Mouse (Mus musculus) brown adipose tissue, adult 24 weeks (tissue): Measurements from ENCODE around the gene Olfr620. TPM values are rescaled to one million over a fixed set of nuclear protein-coding genes. Genes with fewer than 3 reads are reported as not detected.

Experiments
- H3K27ac ChIP-seq: fragments of 200-500 bp; replicated peaks from 2 replicates; pipeline ENCODE4 v1.5.1; 2012; ENCODE audit warnings: low read depth, mild to moderate bottlenecking, low read length
- H3K4me1 ChIP-seq: fragments of 200-500 bp; 2 replicates; pipeline ENCODE4 v1.6.1; 2012; ENCODE audit warnings: low read length, mixed read lengths; ENCODE audit not compliant: control insufficient read depth, insufficient read depth, insufficient read length
- H3K4me3 ChIP-seq: fragments of 200-500 bp; 2 replicates; pipeline ENCODE4 v1.5.1; 2012; ENCODE audit warnings: low read depth, mild to moderate bottlenecking, low read length, moderate library complexity; ENCODE audit not compliant: insufficient read depth
- polyA plus RNA-seq: library from polyadenylated mRNA; stranded (reverse); fragments of >200 nt; gene quantifications from 2 replicates; pipeline ENCODE4 v1.2.4, GENCODE M21; 2012; ENCODE audit not compliant: missing spikeins, insufficient read depth, insufficient read length

Gene Olfr620
- polyA plus RNA-seq: not detected in 2 replicates

GRCm38 (mm10) chr7:103612434-103612833 is at the start of gene Olfr620:
Olfr620 (minus strand) TSS chr7:103612534.
- H3K4me1 ChIP-seq: no peaks in the 10 kb centered on the region
- H3K27ac ChIP-seq: no peak within 1 kb of the TSS
- H3K4me3 ChIP-seq: no peak within 1 kb of the TSS

GRCm38 (mm10) chr7:103644070-103644469 is 31.7 kb upstream of the Olfr620 start:
- H3K27ac ChIP-seq: no peak overlapping the region
- no peak overlapping the region for H3K4me3 ChIP-seq
- no peaks in the 10 kb centered on the region for H3K4me1 ChIP-seq

GRCm38 (mm10) chr7:103642602-103643001 is 30.3 kb upstream of the Olfr620 start, which contains the start of gene Olfr622:
Olfr622 (minus strand) TSS chr7:103642702.
- no peak within 1 kb of the TSS for H3K4me3 ChIP-seq
- no peaks in the 10 kb centered on the region for H3K4me1 ChIP-seq
- H3K27ac ChIP-seq: no peak within 1 kb of the TSS

GRCm38 (mm10) chr7:103636795-103637194 is 24.5 kb upstream of the Olfr620 start:
- no peaks in the 10 kb centered on the region for H3K4me1 ChIP-seq

GRCm38 (mm10) chr7:103607425-103607824 is 4.9 kb downstream of the Olfr620 start:
- Histone ChIP-seq H3K4me1 (no peaks in the 10 kb centered on the region), H3K27ac (no peak overlapping the region), H3K4me3 (no peak overlapping the region)

More at GRCm38 (mm10) chr7:103636795-103637194, 24.5 kb upstream of the Olfr620 start:
- Histone ChIP-seq H3K27ac (no peak overlapping the region), H3K4me3 (no peak overlapping the region)

GRCm38 (mm10) chr7:103600275-103600674 is 12.1 kb downstream of the Olfr620 start, which contains the start of gene Olfr619:
Olfr619 (plus strand) TSS chr7:103600575.
- Histone ChIP-seq H3K4me3 (no peak within 1 kb of the TSS), H3K4me1 (no peaks in the 10 kb centered on the region), H3K27ac (no peak within 1 kb of the TSS)

GRCm38 (mm10) chr7:103589803-103590202 is 22.5 kb downstream of the Olfr620 start, which contains the start of gene Olfr618:
Olfr618 (plus strand) TSS chr7:103590103.
- H3K27ac ChIP-seq: no peak within 1 kb of the TSS
- H3K4me3 ChIP-seq: no peak within 1 kb of the TSS
- no peaks in the 10 kb centered on the region for H3K4me1 ChIP-seq

- H3K4me3 ChIP-seq: no peak within 1 kb of the TSS
- no peak within 1 kb of the TSS for H3K27ac ChIP-seq
- H3K4me1 ChIP-seq: no peaks in the 10 kb centered on the region
Measured at GRCm38 (mm10) chr7:103572761-103573160, 39.6 kb downstream of the Olfr620 start, which contains the start of gene Olfr617. Olfr617 (plus strand) TSS chr7:103573061.

- Histone ChIP-seq H3K4me1 (no peaks in the 10 kb centered on the region), H3K4me3 (no peak within 1 kb of the TSS), H3K27ac (no peak within 1 kb of the TSS)
Measured at GRCm38 (mm10) chr7:103569043-103569442, 43.3 kb downstream of the Olfr620 start, which contains the start of gene Olfr616. Olfr616 (minus strand) TSS chr7:103569143.

GRCm38 (mm10) chr7:103555779-103556178 is 56.6 kb downstream of the Olfr620 start, which contains the start of gene Olfr615:
Olfr615 (plus strand) TSS chr7:103556079.
- no peak within 1 kb of the TSS for H3K27ac ChIP-seq
- H3K4me1 ChIP-seq: no peaks in the 10 kb centered on the region
- H3K4me3 ChIP-seq: no peak within 1 kb of the TSS

Other genes starting within 250 kb of the Olfr620 start
- gene Olfr601, start 249.9 kb downstream of the Olfr620 start, polyA plus RNA-seq: not detected in 2 replicates
- gene Olfr603, start 226.4 kb downstream of the Olfr620 start, polyA plus RNA-seq: not detected in 2 replicates
- not detected in 2 replicates for gene Usp17lc, start 197.5 kb downstream of the Olfr620 start, polyA plus RNA-seq
- gene Olfr605, start 167.1 kb downstream of the Olfr620 start, polyA plus RNA-seq: not detected in 2 replicates
- not detected in 2 replicates for gene Olfr606, start 163.5 kb downstream of the Olfr620 start, polyA plus RNA-seq
- not detected in 2 replicates for gene Olfr607, start 148.4 kb downstream of the Olfr620 start, polyA plus RNA-seq
- not detected in 2 replicates for gene Olfr608, start 142.7 kb downstream of the Olfr620 start, polyA plus RNA-seq
- gene Olfr609, start 114.5 kb downstream of the Olfr620 start, polyA plus RNA-seq: not detected in 2 replicates
- gene Olfr610, start 100.4 kb downstream of the Olfr620 start, polyA plus RNA-seq: not detected in 2 replicates
- gene Olfr611, start 91.7 kb downstream of the Olfr620 start, polyA plus RNA-seq: not detected in 2 replicates
- gene Olfr612, start 69.8 kb downstream of the Olfr620 start, polyA plus RNA-seq: not detected in 2 replicates
- gene Olfr613, start 64.5 kb downstream of the Olfr620 start, polyA plus RNA-seq: not detected in 2 replicates
- gene Olfr615, start 56.5 kb downstream of the Olfr620 start, polyA plus RNA-seq: not detected in 2 replicates
- not detected in 2 replicates for gene Olfr616, start 43.4 kb downstream of the Olfr620 start, polyA plus RNA-seq
- not detected in 2 replicates for gene Olfr617, start 39.5 kb downstream of the Olfr620 start, polyA plus RNA-seq
- not detected in 2 replicates for gene Olfr618, start 22.4 kb downstream of the Olfr620 start, polyA plus RNA-seq
- not detected in 2 replicates for gene Olfr619, start 12.0 kb downstream of the Olfr620 start, polyA plus RNA-seq
- not detected in 2 replicates for gene Olfr622, start 30.2 kb upstream of the Olfr620 start, polyA plus RNA-seq
- not detected in 2 replicates for gene Olfr623, start 51.2 kb upstream of the Olfr620 start, polyA plus RNA-seq
- gene Olfr624, start 58.7 kb upstream of the Olfr620 start, polyA plus RNA-seq: not detected in 2 replicates
- not detected in 2 replicates for gene Olfr625-ps1, start 70.2 kb upstream of the Olfr620 start, polyA plus RNA-seq
- gene Olfr243, start 102.1 kb upstream of the Olfr620 start, polyA plus RNA-seq: not detected in 2 replicates
- gene Olfr628, start 117.8 kb upstream of the Olfr620 start, polyA plus RNA-seq: not detected in 2 replicates
- not detected in 2 replicates for gene Olfr629, start 132.4 kb upstream of the Olfr620 start, polyA plus RNA-seq
- gene Olfr630, start 144.8 kb upstream of the Olfr620 start, polyA plus RNA-seq: not detected in 2 replicates
- not detected in 2 replicates for gene Olfr69, start 159.1 kb upstream of the Olfr620 start, polyA plus RNA-seq
- not detected in 2 replicates for gene Olfr68, start 167.2 kb upstream of the Olfr620 start, polyA plus RNA-seq
- gene Olfr67, start 179.3 kb upstream of the Olfr620 start, polyA plus RNA-seq: not detected in 2 replicates
- gene Hbb-bt, start 201.5 kb upstream of the Olfr620 start, polyA plus RNA-seq: 87.6 and 749 TPM in 2 replicates
- 880 and 4,613 TPM in 2 replicates for gene Hbb-bs, start 215.6 kb upstream of the Olfr620 start, polyA plus RNA-seq
- gene Hbb-bh2, start 228.0 kb upstream of the Olfr620 start, polyA plus RNA-seq: not detected in 2 replicates
- not detected in 2 replicates for gene Hbb-bh1, start 230.6 kb upstream of the Olfr620 start, polyA plus RNA-seq
- not detected in 2 replicates for gene Hbb-y, start 240.7 kb upstream of the Olfr620 start, polyA plus RNA-seq